Mouse (Mus musculus): Measurements from ENCODE around the gene Sntg2.

The Sntg2 gene

GRCm38 (mm10) chr12:30272242-30272985 lies 100.8 kb downstream of the Sntg2 start:
- no peak for DNase-seq

GRCm38 (mm10) chr12:30264206-30264605 lies 109.0 kb downstream of the Sntg2 start:
- peak in 1 of 2 experiments; percentile 30 for DNase-seq

- no peak for DNase-seq
Observed at GRCm38 (mm10) chr12:30261187-30261586, 112.0 kb downstream of the Sntg2 start.

- DNase-seq, result no peak
Observed at GRCm38 (mm10) chr12:30258641-30259040, 114.5 kb downstream of the Sntg2 start.

GRCm38 (mm10) chr12:30257664-30258063 lies 115.5 kb downstream of the Sntg2 start:
- peak; percentile 45 to 76 for DNase-seq

- no peak for DNase-seq
Observed at GRCm38 (mm10) chr12:30256207-30256606, 117.0 kb downstream of the Sntg2 start.

- no peak for DNase-seq
Observed at GRCm38 (mm10) chr12:30254581-30254980, 118.6 kb downstream of the Sntg2 start.

- no peak for DNase-seq
Observed at GRCm38 (mm10) chr12:30252381-30252780, 120.8 kb downstream of the Sntg2 start.

- DNase-seq, result no peak
Observed at GRCm38 (mm10) chr12:30251283-30251829, 121.8 kb downstream of the Sntg2 start.

- DNase-seq, result no peak
Observed at GRCm38 (mm10) chr12:30249068-30249467, 124.1 kb downstream of the Sntg2 start.

- peak; percentile 19 to 76 for DNase-seq
Observed at GRCm38 (mm10) chr12:30246286-30246945, 126.8 kb downstream of the Sntg2 start.

- peak; percentile 58 to 70 for DNase-seq
Observed at GRCm38 (mm10) chr12:30244194-30244593, 129.0 kb downstream of the Sntg2 start.

- DNase-seq, result no peak
Observed at GRCm38 (mm10) chr12:30240891-30241290, 132.3 kb downstream of the Sntg2 start.

GRCm38 (mm10) chr12:30234940-30235339 lies 138.2 kb downstream of the Sntg2 start:
- DNase-seq, result no peak

GRCm38 (mm10) chr12:30228004-30228403 lies 145.2 kb downstream of the Sntg2 start:
- DNase-seq, result no peak

GRCm38 (mm10) chr12:30226247-30226646 lies 146.9 kb downstream of the Sntg2 start:
- no peak for DNase-seq

- DNase-seq, result no peak
Observed at GRCm38 (mm10) chr12:30216762-30217441, 156.3 kb downstream of the Sntg2 start.

GRCm38 (mm10) chr12:30214761-30215160 lies 158.4 kb downstream of the Sntg2 start:
- no peak for DNase-seq

GRCm38 (mm10) chr12:30210388-30210787 lies 162.8 kb downstream of the Sntg2 start:
- no peak for DNase-seq

GRCm38 (mm10) chr12:30208527-30208926 lies 164.6 kb downstream of the Sntg2 start:
- no peak for DNase-seq

- DNase-seq, result no peak
Observed at GRCm38 (mm10) chr12:30208087-30208486, 165.1 kb downstream of the Sntg2 start.

- DNase-seq, result no peak
Observed at GRCm38 (mm10) chr12:30204457-30204856, 168.7 kb downstream of the Sntg2 start.

- no peak for DNase-seq
Observed at GRCm38 (mm10) chr12:30202763-30203162, 170.4 kb downstream of the Sntg2 start.
